Mouse (Mus musculus) naive thymus-derived CD4-positive, alpha-beta T cell, adult 5 months (primary cell): Measurements from ENCODE around the gene Gm15319. TPM values are rescaled to one million over a fixed set of nuclear protein-coding genes. Genes with fewer than 3 reads are reported as not detected.

Source experiments
- polyA plus RNA-seq: library from polyadenylated mRNA; unstranded; fragments of 100-300 nt; shearing (Covaris generic); gene quantifications from one replicate; pipeline ENCODE4 v1.2.1, GENCODE M21; 2017

Gm15319 gene
- polyA plus RNA-seq = not detected

DNA sequence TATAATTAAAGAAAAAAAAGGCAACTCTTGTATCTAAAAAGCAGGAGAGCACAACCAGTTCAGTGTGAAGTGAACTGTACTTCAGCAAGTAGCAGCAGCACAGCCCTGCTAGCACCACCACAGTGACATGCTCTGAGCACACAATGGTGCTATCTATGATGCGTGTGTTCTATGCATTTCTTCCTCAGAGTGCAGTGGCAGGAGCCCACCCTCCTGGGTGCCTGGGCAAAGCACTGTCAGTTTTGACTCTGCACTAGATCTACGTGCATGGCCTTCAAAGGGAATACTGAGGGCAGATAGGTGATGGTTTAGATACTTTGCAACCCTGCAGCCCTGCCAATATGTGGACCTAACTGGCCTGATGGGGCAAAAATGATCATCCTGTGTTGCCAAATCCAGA lies at the start of gene Gm15319:
TSS of gene Gm15319 (minus strand) at position 101 of the 400 bp plus-strand sequence.

